Mouse (Mus musculus) neutrophil, adult 5-6 weeks (primary cell): ENCODE measurements around the gene Tmem131l. TPM values are rescaled to one million over a fixed set of nuclear protein-coding genes. Genes with fewer than 3 reads are reported as not detected.

Source experiments
- ATAC-seq: fragments of 151-379, 151-347 bp; 2 replicates; pipeline ENCODE4 v1.8.0; 2017; ENCODE audit warnings: mild to moderate bottlenecking, moderate TSS enrichment; ENCODE audit not compliant: insufficient number of reproducible peaks, poor library complexity, low FRiP score, severe bottlenecking; ENCODE audit errors: extremely low read depth
- total RNA-seq: library from RNA; stranded (forward); fragments of 200-1000 nt; gene quantifications from 2 replicates; pipeline ENCODE4 v1.2.3, GENCODE M21; 2017

Tmem131l gene
- total RNA-seq, 1 experiment from 2014 or later, result 161 TPM

GRCm38 (mm10) chr3:83948801-83949200, 91.2 kb downstream of the Tmem131l start:
- no peak for ATAC-seq

- peak; percentile 45; the same call in 1 of the 2 replicates for ATAC-seq
Observed at GRCm38 (mm10) chr3:83947476-83948245, 92.3 kb downstream of the Tmem131l start.

- no peak for ATAC-seq
Observed at GRCm38 (mm10) chr3:83946848-83947247, 93.1 kb downstream of the Tmem131l start.

GRCm38 (mm10) chr3:83943691-83944090, 96.3 kb downstream of the Tmem131l start:
- ATAC-seq, result no peak

GRCm38 (mm10) chr3:83943212-83943611, 96.8 kb downstream of the Tmem131l start:
- no peak for ATAC-seq

GRCm38 (mm10) chr3:83941921-83942320, 98.1 kb downstream of the Tmem131l start:
- ATAC-seq, result no peak

GRCm38 (mm10) chr3:83938871-83939270, 101.1 kb downstream of the Tmem131l start:
- no peak for ATAC-seq

- ATAC-seq, result no peak
Observed at GRCm38 (mm10) chr3:83934514-83934913, 105.5 kb downstream of the Tmem131l start.

- no peak for ATAC-seq
Observed at GRCm38 (mm10) chr3:83915768-83916496, 124.0 kb downstream of the Tmem131l start.

GRCm38 (mm10) chr3:83915102-83915501, 124.9 kb downstream of the Tmem131l start:
- ATAC-seq, result no peak

GRCm38 (mm10) chr3:83910707-83911106, 129.3 kb downstream of the Tmem131l start:
- no peak for ATAC-seq

GRCm38 (mm10) chr3:83906185-83906584, 133.8 kb downstream of the Tmem131l start:
- no peak for ATAC-seq

GRCm38 (mm10) chr3:83905161-83905560, 134.8 kb downstream of the Tmem131l start:
- ATAC-seq, result no peak

GRCm38 (mm10) chr3:83904176-83904958, 135.6 kb downstream of the Tmem131l start:
- no peak for ATAC-seq

GRCm38 (mm10) chr3:83902943-83903342, 137.0 kb downstream of the Tmem131l start:
- no peak for ATAC-seq

GRCm38 (mm10) chr3:83902459-83902858, 137.5 kb downstream of the Tmem131l start:
- ATAC-seq, result no peak

- ATAC-seq, result no peak
Observed at GRCm38 (mm10) chr3:83900756-83901373, 139.1 kb downstream of the Tmem131l start.

GRCm38 (mm10) chr3:83899556-83899955, 140.4 kb downstream of the Tmem131l start:
- ATAC-seq, result peak; percentile 33; the same call in 1 of the 2 replicates

- ATAC-seq, result no peak
Observed at GRCm38 (mm10) chr3:83898246-83898645, 141.7 kb downstream of the Tmem131l start.
